Mouse (Mus musculus) cortical plate, adult 2 months (tissue): Measurements from ENCODE around the gene Kcnip4. TPM values are rescaled to one million over a fixed set of nuclear protein-coding genes. Genes with fewer than 3 reads are reported as not detected.
A peak's percentile ranks its signal among the peaks of the same experiment; 100 is the strongest.

ENCODE experiments used
- H3K27ac ChIP-seq: fragments of 200-500 bp; 2 replicates; pipeline ENCODE4 v1.5.1; 2012; ENCODE audit warnings: low read length, control low read depth, inconsistent platforms; ENCODE audit not compliant: insufficient read depth
- H3K4me1 ChIP-seq: fragments of 200-500 bp; 2 replicates; pipeline ENCODE4 v1.6.1; 2011; ENCODE audit warnings: low read length; ENCODE audit not compliant: control insufficient read depth, insufficient read depth
- H3K4me3 ChIP-seq: fragments of 200-500 bp; 2 replicates; pipeline ENCODE4 v1.5.1; 2011; ENCODE audit warnings: mild to moderate bottlenecking, low read length, control low read depth; ENCODE audit not compliant: insufficient read depth
- CTCF ChIP-seq: fragments of 200-500 bp; IDR thresholded peaks from 2 replicates; pipeline ENCODE4 v1.5.1; 2011; ENCODE audit warnings: mild to moderate bottlenecking, control low read depth, low read length; ENCODE audit not compliant: insufficient read depth; ENCODE audit errors: extremely low read depth
- POLR2A ChIP-seq: fragments of 200-500 bp; IDR thresholded peaks from 2 replicates; pipeline ENCODE4 v1.6.1; 2011; ENCODE audit warnings: mild to moderate bottlenecking, low read length, control low read depth; ENCODE audit not compliant: insufficient read depth; ENCODE audit errors: extremely low read depth
- polyA plus RNA-seq: library from polyadenylated mRNA; depleted of rRNA; stranded (reverse); fragments of >200 nt; gene quantifications from 2 replicates; pipeline ENCODE4 v1.2.3, GENCODE M21; 2012; rRNA removed

Gene Kcnip4
- polyA plus RNA-seq: 54.9 and 56.4 TPM in 2 replicates

GRCm38 (mm10) chr5:49524394-49525241 lies at the start of gene Kcnip4:
Kcnip4 (minus strand) TSS chr5:49524907.
- Histone ChIP-seq H3K4me1 (0 out of 2 replicates have a peak, but pooled peaks cover 3% of the 10 kb centered on the region), H3K4me3 (peak within 1 kb of the TSS; percentile 84), H3K27ac (peak within 1 kb of the TSS; percentile 93)
- TF ChIP-seq CTCF (no peak), POLR2A (no peak)

- no peak for TF ChIP-seq CTCF
- TF ChIP-seq POLR2A: no peak
- no peak overlapping the region for H3K27ac ChIP-seq
- no peak overlapping the region for H3K4me3 ChIP-seq
- H3K4me1 ChIP-seq: no peaks in the 10 kb centered on the region; the same call in 1 of the 2 replicates
These were observed 47.2 kb upstream of the Kcnip4 start for GRCm38 (mm10) chr5:49571876-49572275.

GRCm38 (mm10) chr5:49563751-49564150 lies 39.0 kb upstream of the Kcnip4 start:
- Histone ChIP-seq H3K4me3 (no peak overlapping the region), H3K4me1 (no peaks in the 10 kb centered on the region), H3K27ac (no peak overlapping the region)
- TF ChIP-seq POLR2A (no peak), CTCF (no peak)

GRCm38 (mm10) chr5:49557436-49557835 lies 32.7 kb upstream of the Kcnip4 start:
- no peak overlapping the region for H3K4me3 ChIP-seq
- no peaks in the 10 kb centered on the region; the same call in 1 of the 2 replicates for H3K4me1 ChIP-seq
- no peak overlapping the region for H3K27ac ChIP-seq
- TF ChIP-seq POLR2A (no peak), CTCF (no peak)

GRCm38 (mm10) chr5:49547884-49548283 lies 23.2 kb upstream of the Kcnip4 start:
- Histone ChIP-seq H3K4me3 (no peak overlapping the region), H3K4me1 (peaks cover 2% of the 10 kb centered on the region; the same call in 1 of the 2 replicates), H3K27ac (peak overlapping the region; percentile 83)
- TF ChIP-seq CTCF (no peak), POLR2A (no peak)

GRCm38 (mm10) chr5:49529362-49529761 lies 4.7 kb upstream of the Kcnip4 start:
- TF ChIP-seq POLR2A: no peak
- TF ChIP-seq CTCF: no peak
- H3K27ac ChIP-seq: no peak overlapping the region
- H3K4me1 ChIP-seq: 0 out of 2 replicates have a peak, but pooled peaks cover 3% of the 10 kb centered on the region
- no peak overlapping the region for H3K4me3 ChIP-seq

- 0 out of 2 replicates have a peak, but pooled peaks cover 3% of the 10 kb centered on the region for H3K4me1 ChIP-seq
- TF ChIP-seq POLR2A (no peak), CTCF (no peak)
- H3K4me3 ChIP-seq: peak overlapping the region; percentile 84
- peak overlapping the region; percentile 34; the same call in 1 of the 2 replicates for H3K27ac ChIP-seq
These were observed 520 bp upstream of the Kcnip4 start for GRCm38 (mm10) chr5:49525242-49525612.

GRCm38 (mm10) chr5:49523997-49524393 lies 712 bp downstream of the Kcnip4 start:
- Histone ChIP-seq H3K4me3 (peak overlapping the region; percentile 84), H3K4me1 (0 out of 2 replicates have a peak, but pooled peaks cover 3% of the 10 kb centered on the region), H3K27ac (peak overlapping the region; percentile 93; the same call in 1 of the 2 replicates)
- TF ChIP-seq POLR2A (peak; percentile 46; the same call in 1 of the 2 replicates), CTCF (no peak)

- TF ChIP-seq CTCF: no peak
- no peak for TF ChIP-seq POLR2A
- Histone ChIP-seq H3K27ac (no peak overlapping the region), H3K4me3 (peak overlapping the region; percentile 84), H3K4me1 (0 out of 2 replicates have a peak, but pooled peaks cover 3% of the 10 kb centered on the region)
These were observed 1.7 kb downstream of the Kcnip4 start for GRCm38 (mm10) chr5:49522986-49523385.

GRCm38 (mm10) chr5:49498743-49499142 lies 26.0 kb downstream of the Kcnip4 start:
- Histone ChIP-seq H3K4me3 (no peak overlapping the region), H3K4me1 (peaks cover 4% of the 10 kb centered on the region), H3K27ac (no peak overlapping the region; the same call in 1 of the 2 replicates)
- TF ChIP-seq POLR2A (no peak), CTCF (no peak)

GRCm38 (mm10) chr5:49487270-49487669 lies 37.4 kb downstream of the Kcnip4 start:
- Histone ChIP-seq H3K4me1 (no peaks in the 10 kb centered on the region; the same call in 1 of the 2 replicates), H3K4me3 (no peak overlapping the region), H3K27ac (no peak overlapping the region)
- TF ChIP-seq POLR2A (no peak), CTCF (no peak)
